In genomic region chr14:24615776-24616175, GRCm38 (mm10) we compare ENCODE assay signal across 16 mouse cellular contexts.
DNase-seq lines count a peak whose midpoint lies in the region; ATAC-seq and TF ChIP-seq lines count a peak whose summit lies in the region.
"Had no signal": no experiment of that assay in that cellular context is flagged by ENCODE, and none has a peak within 500 bp of the region (broad histone marks: within the 10 kb centered on the region; RNA-seq: fewer than 3 reads in every experiment).

No protein-coding gene starts in this region.

- no peak for ATAC-seq in forebrain, postnatal 0 days
- ATAC-seq in midbrain, embryonic 12.5 days (ENCODE audit: low FRiP score, low read depth) = no peak

- no peak overlapping the region for H3K4me2 ChIP-seq in forebrain, postnatal 0 days (ENCODE audit: low read depth)
- H3K4me2 ChIP-seq in midbrain, embryonic 12.5 days (replicated peaks) = no peak overlapping the region
- H3K4me2 ChIP-seq: embryonic facial prominence, embryonic 13.5 days had no signal

- no peaks in the 10 kb centered on the region for H3K27me3 ChIP-seq in forebrain, postnatal 0 days (ENCODE audit: insufficient read depth, low read length)
- H3K27me3 ChIP-seq in midbrain, embryonic 12.5 days = no peaks in the 10 kb centered on the region
- peaks cover 17% of the 10 kb centered on the region; the same call in 1 of the 2 replicates for H3K27me3 ChIP-seq in heart, embryonic 10.5 days (ENCODE audit: insufficient read depth, poor library complexity, severe bottlenecking)
- no peaks in the 10 kb centered on the region for H3K27me3 ChIP-seq in kidney, adult 2 months (replicated peaks; ENCODE audit: control insufficient read depth, insufficient read depth, low read length)

- no peak for TF ChIP-seq CTCF in forebrain, postnatal 0 days (IDR thresholded peaks at IDR 0.05; ENCODE audit: low read depth)
- TF ChIP-seq CTCF in kidney, adult 2 months (conservative IDR thresholded peaks at IDR 0.05; ENCODE audit: insufficient read depth, insufficient read length, low read depth, low read length) = no peak

- no peak for TF ChIP-seq POLR2A in kidney, adult 2 months (IDR thresholded peaks at IDR 0.05; ENCODE audit: low read depth, low read length)

- no peak overlapping the region for H3K4me3 ChIP-seq in forebrain, postnatal 0 days (ENCODE audit: low read depth, low read length)
- H3K4me3 ChIP-seq in midbrain, embryonic 12.5 days = no peak overlapping the region
- no peak overlapping the region for H3K4me3 ChIP-seq in heart, embryonic 10.5 days
- no peak overlapping the region for H3K4me3 ChIP-seq in kidney, adult 2 months (ENCODE audit: insufficient read depth, low read depth, low read length)
- H3K4me3 ChIP-seq: embryonic facial prominence, embryonic 13.5 days; heart, adult 2 months; layer of hippocampus, adult 2 months; limb, embryonic 10.5 days; myocyte had no signal

- WGBS in forebrain, postnatal 0 days = 53% methylated on average over 3 of the region's 3 CpGs
- 62% methylated on average over 3 of the region's 3 CpGs for WGBS in midbrain, embryonic 12.5 days
- 81% methylated on average over 3 of the region's 3 CpGs for WGBS in heart, embryonic 10.5 days
- WGBS in kidney, adult 2 months = 94% methylated on average over 3 of the region's 3 CpGs

- DNase-seq in right cerebral cortex, postnatal 10 days (ENCODE audit: low spot score in 2 of 2) = peak; percentile 39 to 63
- no peak for DNase-seq in right cerebral cortex, postnatal 36 days (ENCODE audit: low spot score in 2 of 2)
- DNase-seq in forebrain, postnatal 0 days = peak; percentile 11
- no peak for DNase-seq in cerebellum, adult 11 months
- DNase-seq in heart, embryonic 10.5 days (ENCODE audit: low spot score) = no peak
- DNase-seq in kidney, adult 2 months = no peak
- DNase-seq: cerebellum, postnatal 36 days; heart, adult 2 months; kidney, adult 8-10 months; right cerebral cortex, postnatal 25 days had no signal

- H3K36me3 ChIP-seq in forebrain, postnatal 0 days (ENCODE audit: insufficient read depth) = no peaks in the 10 kb centered on the region
- no peaks in the 10 kb centered on the region for H3K36me3 ChIP-seq in midbrain, embryonic 12.5 days
- H3K36me3 ChIP-seq in heart, embryonic 10.5 days = no peaks in the 10 kb centered on the region
- H3K36me3 ChIP-seq in kidney, adult 2 months (ENCODE audit: control insufficient read depth, insufficient read depth, low read length) = no peaks in the 10 kb centered on the region
- H3K36me3 ChIP-seq: embryonic facial prominence, embryonic 13.5 days; limb, embryonic 10.5 days had no signal

- no peak overlapping the region for H3K9ac ChIP-seq in forebrain, postnatal 0 days
- no peak overlapping the region for H3K9ac ChIP-seq in midbrain, embryonic 12.5 days (replicated peaks)
- H3K9ac ChIP-seq: embryonic facial prominence, embryonic 13.5 days had no signal

- peaks cover 26% of the 10 kb centered on the region for H3K4me1 ChIP-seq in forebrain, postnatal 0 days (ENCODE audit: insufficient read depth)
- H3K4me1 ChIP-seq in midbrain, embryonic 12.5 days = peaks cover 55% of the 10 kb centered on the region
- peaks cover 30% of the 10 kb centered on the region for H3K4me1 ChIP-seq in heart, embryonic 10.5 days
- H3K4me1 ChIP-seq in kidney, adult 2 months (ENCODE audit: control insufficient read depth, insufficient read depth, low read length) = no peaks in the 10 kb centered on the region

- H3K9me3 ChIP-seq in forebrain, postnatal 0 days (ENCODE audit: low read length) = no peaks in the 10 kb centered on the region
- H3K9me3 ChIP-seq in midbrain, embryonic 12.5 days = no peaks in the 10 kb centered on the region
- no peaks in the 10 kb centered on the region for H3K9me3 ChIP-seq in heart, embryonic 10.5 days
- H3K9me3 ChIP-seq: embryonic facial prominence, embryonic 13.5 days; limb, embryonic 10.5 days had no signal

- 0 out of 2 replicates have a peak overlapping the region, but pooled peaks have one; percentile 92 for H3K27ac ChIP-seq in forebrain, postnatal 0 days (ENCODE audit: low read depth, low read length)
- H3K27ac ChIP-seq in midbrain, embryonic 12.5 days (replicated peaks) = peak overlapping the region; percentile 97
- no peak overlapping the region for H3K27ac ChIP-seq in heart, embryonic 10.5 days
- no peak overlapping the region for H3K27ac ChIP-seq in kidney, adult 2 months (ENCODE audit: insufficient read depth, low read depth, low read length)
- H3K27ac ChIP-seq: embryonic facial prominence, embryonic 13.5 days; heart, adult 2 months; limb, embryonic 10.5 days; macrophage had no signal

Comparison
In these comparisons a context has a peak if more than half of its experiments do, and no peak if none do; other contexts are left out.
1. DNase-seq: peak in right cerebral cortex, postnatal 10 days (2 of 2) and forebrain, postnatal 0 days (single experiment); none in right cerebral cortex, postnatal 36 days (0 of 2), cerebellum, adult 11 months (single experiment), heart, embryonic 10.5 days (single experiment) and kidney, adult 2 months (single experiment).
2. H3K27ac ChIP-seq: peak in forebrain, postnatal 0 days (single experiment) and midbrain, embryonic 12.5 days (single experiment); none in heart, embryonic 10.5 days (single experiment) and kidney, adult 2 months (single experiment).